Mouse (Mus musculus) myocyte (in vitro differentiated cells): Measurements from ENCODE around the gene F5. TPM values are rescaled to one million over a fixed set of nuclear protein-coding genes. Genes with fewer than 3 reads are reported as not detected.

Experiments used
- H3K27me3 ChIP-seq: one replicate; pipeline ENCODE4 v1.6.1; 2011; ENCODE audit not compliant: control insufficient read depth, insufficient read depth, insufficient read length
- H3K36me3 ChIP-seq: one replicate; pipeline ENCODE4 v1.6.1; 2011; ENCODE audit not compliant: control insufficient read depth, insufficient read depth
- H3K4me2 ChIP-seq: one replicate; pipeline ENCODE4 v1.6.1; 2011; ENCODE audit warnings: low read depth, control low read depth
- H3K4me3 ChIP-seq: one replicate; pipeline ENCODE4 v1.5.1; 2011; ENCODE audit warnings: mild to moderate bottlenecking, control low read depth, moderate library complexity
- H3K79me2 ChIP-seq: one replicate; pipeline ENCODE4 v1.6.1; 2011; ENCODE audit not compliant: control insufficient read depth, insufficient read depth
- H3ac ChIP-seq: one replicate; pipeline ENCODE4 v1.6.1; 2011; ENCODE audit not compliant: control insufficient read depth, insufficient read length
- CEBPB ChIP-seq: IDR thresholded peaks from 2 replicates; pipeline ENCODE4 v1.6.1; 2011; ENCODE audit warnings: mild to moderate bottlenecking, moderate library complexity; ENCODE audit not compliant: poor library complexity, insufficient read depth, severe bottlenecking
- E2F4 ChIP-seq: IDR thresholded peaks from one replicate; pipeline ENCODE4 v1.6.1; 2011; ENCODE audit warnings: mild to moderate bottlenecking, control low read depth, moderate library complexity; ENCODE audit not compliant: insufficient read depth
- MAX ChIP-seq: IDR thresholded peaks from one replicate; pipeline ENCODE4 v1.6.1; 2011; ENCODE audit warnings: low read depth, mild to moderate bottlenecking, control low read depth
- MYOD1 ChIP-seq, 3 experiments: IDR thresholded peaks; one replicate each; pipeline ENCODE4 v1.6.1; 2011; ENCODE audit warnings: control low read depth in 2 of 3, low read depth in 2 of 3, mild to moderate bottlenecking in 2 of 3, moderate library complexity in 1 of 3; ENCODE audit not compliant: insufficient read length in 2 of 3, control insufficient read depth in 1 of 3
- MYOG ChIP-seq, 3 experiments: IDR thresholded peaks; one replicate each; pipeline ENCODE4 v1.6.1; 2011; ENCODE audit warnings: control low read depth in 2 of 3, low read depth in 2 of 3, mild to moderate bottlenecking in 2 of 3; ENCODE audit not compliant: insufficient read length in 2 of 3, control insufficient read depth in 1 of 3, insufficient read depth in 1 of 3
- POLR2A ChIP-seq: IDR thresholded peaks from one replicate; pipeline ENCODE4 v1.6.1; 2011; ENCODE audit warnings: low read depth, mild to moderate bottlenecking, control low read depth, moderate library complexity; ENCODE audit not compliant: insufficient read length
- POLR2AphosphoS2 ChIP-seq: IDR thresholded peaks from one replicate; pipeline ENCODE4 v1.6.1; 2011; ENCODE audit warnings: low read depth, control low read depth; ENCODE audit not compliant: insufficient read length
- REST ChIP-seq: IDR thresholded peaks from one replicate; pipeline ENCODE4 v1.6.1; 2011; ENCODE audit warnings: mild to moderate bottlenecking, control low read depth, moderate library complexity; ENCODE audit not compliant: insufficient read depth, insufficient read length
- SRF ChIP-seq: IDR thresholded peaks from one replicate; pipeline ENCODE4 v1.6.1; 2011; ENCODE audit warnings: low read depth; ENCODE audit not compliant: control insufficient read depth, insufficient read length
- TCF12 ChIP-seq: IDR thresholded peaks from one replicate; pipeline ENCODE4 v1.6.1; 2011; ENCODE audit warnings: mild to moderate bottlenecking, control low read depth; ENCODE audit not compliant: poor library complexity, insufficient read depth, severe bottlenecking
- TCF3 ChIP-seq: IDR thresholded peaks from one replicate; pipeline ENCODE4 v1.6.1; 2011; ENCODE audit warnings: low read depth, control low read depth; ENCODE audit not compliant: insufficient read length
- USF1 ChIP-seq: IDR thresholded peaks from one replicate; pipeline ENCODE4 v1.6.1; 2011; ENCODE audit warnings: low read depth, mild to moderate bottlenecking, control low read depth, moderate library complexity
- polyA plus RNA-seq: library from polyadenylated mRNA; unstranded; fragments of >200 nt; fragmentation: generic; extraction: Trizol; gene quantifications from one replicate; pipeline ENCODE4 v1.2.1, GENCODE M21; 2012; ENCODE audit warnings: missing spikeins

The F5 gene
- polyA plus RNA-seq, 1 experiment, result 0.02 TPM

DNA sequence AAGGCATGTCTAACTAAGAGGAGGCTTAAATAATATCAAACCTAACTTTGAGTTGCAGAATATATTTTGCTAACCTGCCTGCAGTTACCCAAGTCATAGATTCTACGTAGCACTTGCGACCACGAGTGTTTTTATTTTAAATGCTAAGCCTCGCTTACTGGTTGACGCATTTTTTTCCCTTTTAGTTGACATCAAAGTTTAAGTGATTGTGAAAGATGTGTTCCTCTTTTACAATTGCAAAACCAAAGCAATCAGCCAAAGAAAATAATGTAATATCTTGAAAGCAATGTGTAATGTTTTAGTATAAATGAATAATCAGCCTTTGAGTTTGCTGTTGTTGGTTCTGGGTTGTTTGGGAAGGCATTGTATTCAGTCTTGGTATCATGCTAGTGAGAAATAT, 1.2 kb downstream of the F5 start:
- no peaks in the 10 kb centered on the region for H3K36me3 ChIP-seq
- H3K27me3 ChIP-seq, result peaks cover under 1% of the 10 kb centered on the region
- H3K4me2 ChIP-seq, result no peak overlapping the region
- TF ChIP-seq POLR2A (no peak), REST (no peak)
- no peaks in the 10 kb centered on the region for H3K79me2 ChIP-seq
- no peak overlapping the region for H3K4me3 ChIP-seq
- no peak overlapping the region for H3ac ChIP-seq

- Histone ChIP-seq H3K4me2 (no peak overlapping the region), H3K4me3 (no peak overlapping the region), H3K36me3 (no peaks in the 10 kb centered on the region), H3K27me3 (peaks cover 5% of the 10 kb centered on the region), H3K79me2 (no peaks in the 10 kb centered on the region), H3ac (no peak overlapping the region)
- TF ChIP-seq MYOD1 (IDR thresholded peaks at IDR 0.05; ENCODE audit: control insufficient read depth in 1 of 3, insufficient read length in 2 of 3, low read depth in 2 of 3), result no peak
Measured at GRCm38 (mm10) chr1:164154983-164155382, 3.3 kb downstream of the F5 start.

DNA sequence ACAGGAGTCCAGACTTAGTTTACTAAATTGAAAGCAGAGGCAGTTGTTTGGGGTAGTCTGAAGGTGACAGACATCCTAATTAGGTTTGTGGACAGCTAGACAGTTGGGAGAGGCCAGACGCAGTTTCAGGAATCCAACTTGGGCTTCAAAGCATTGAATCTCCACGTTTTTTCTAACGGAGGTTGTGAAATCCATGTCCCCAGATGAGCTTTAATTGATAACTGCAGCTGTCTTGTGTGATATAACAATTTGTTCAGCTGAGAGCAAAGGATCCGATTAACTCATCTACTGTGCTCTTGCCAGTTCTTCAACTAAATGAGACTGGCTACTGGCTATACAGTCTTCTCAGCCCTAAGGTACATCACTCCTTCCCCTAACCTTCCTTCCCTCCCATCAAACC, 6.9 kb downstream of the F5 start:
- H3K79me2 ChIP-seq, result no peaks in the 10 kb centered on the region

GRCm38 (mm10) chr1:164159781-164160180, 8.1 kb downstream of the F5 start:
- Histone ChIP-seq H3K79me2 (no peaks in the 10 kb centered on the region), H3ac (no peak overlapping the region), H3K4me3 (no peak overlapping the region), H3K4me2 (no peak overlapping the region), H3K36me3 (no peaks in the 10 kb centered on the region), H3K27me3 (peaks cover 15% of the 10 kb centered on the region)
- TF ChIP-seq MYOD1 (IDR thresholded peaks at IDR 0.05; ENCODE audit: control insufficient read depth in 1 of 3, insufficient read length in 2 of 3, low read depth in 2 of 3) (no peak), POLR2AphosphoS2 (no peak), SRF (no peak), TCF3 (no peak), CEBPB (no peak), POLR2A (no peak), MYOG (IDR thresholded peaks at IDR 0.05; ENCODE audit: control insufficient read depth in 1 of 3, insufficient read depth in 1 of 3, insufficient read length in 2 of 3, low read depth in 2 of 3) (no peak), TCF12 (no peak), REST (no peak), USF1 (no peak)

More for the DNA sequence above, 6.9 kb downstream of the F5 start:
- H3ac ChIP-seq, result no peak overlapping the region
- no peak overlapping the region for H3K4me2 ChIP-seq
- no peak overlapping the region for H3K4me3 ChIP-seq
- TF ChIP-seq TCF3 (no peak), E2F4 (no peak), MYOG (IDR thresholded peaks at IDR 0.05; ENCODE audit: control insufficient read depth in 1 of 3, insufficient read depth in 1 of 3, insufficient read length in 2 of 3, low read depth in 2 of 3) (no peak), TCF12 (no peak), USF1 (no peak), REST (no peak)
- peaks cover 15% of the 10 kb centered on the region for H3K27me3 ChIP-seq
- no peaks in the 10 kb centered on the region for H3K36me3 ChIP-seq

DNA sequence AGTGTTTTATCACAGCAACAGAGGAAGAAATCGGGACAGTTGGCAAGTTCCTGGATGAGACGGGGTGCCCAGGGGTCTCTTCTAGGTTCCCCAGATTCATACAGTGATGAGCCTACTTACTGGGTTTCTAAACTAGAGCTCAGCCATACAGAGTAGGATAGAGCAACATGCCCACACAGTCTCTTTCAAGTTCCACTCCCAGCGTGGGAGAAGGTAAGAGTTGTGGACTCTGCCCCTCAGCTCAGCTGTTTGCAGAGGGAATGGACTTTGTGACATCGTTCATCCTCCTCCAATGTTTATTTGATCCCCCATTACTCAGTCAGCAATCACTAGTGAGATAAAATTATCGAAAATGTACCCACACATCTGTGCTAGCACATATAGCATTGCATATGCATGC, 11.1 kb downstream of the F5 start:
- Histone ChIP-seq H3K79me2 (no peaks in the 10 kb centered on the region), H3ac (no peak overlapping the region), H3K36me3 (no peaks in the 10 kb centered on the region), H3K4me3 (no peak overlapping the region), H3K4me2 (no peak overlapping the region), H3K27me3 (peaks cover 15% of the 10 kb centered on the region)
- no peak for TF ChIP-seq POLR2A
- TF ChIP-seq CEBPB, result no peak
- no peak for TF ChIP-seq TCF12
- TF ChIP-seq MYOD1 (IDR thresholded peaks at IDR 0.05; ENCODE audit: control insufficient read depth in 1 of 3, insufficient read length in 2 of 3, low read depth in 2 of 3), result no peak
- no peak for TF ChIP-seq E2F4
- no peak for TF ChIP-seq MYOG (IDR thresholded peaks at IDR 0.05; ENCODE audit: control insufficient read depth in 1 of 3, insufficient read depth in 1 of 3, insufficient read length in 2 of 3, low read depth in 2 of 3)
- no peak for TF ChIP-seq REST
- no peak for TF ChIP-seq MAX
- TF ChIP-seq USF1, result no peak
- no peak for TF ChIP-seq TCF3
- TF ChIP-seq POLR2AphosphoS2, result no peak
- TF ChIP-seq SRF, result no peak

DNA sequence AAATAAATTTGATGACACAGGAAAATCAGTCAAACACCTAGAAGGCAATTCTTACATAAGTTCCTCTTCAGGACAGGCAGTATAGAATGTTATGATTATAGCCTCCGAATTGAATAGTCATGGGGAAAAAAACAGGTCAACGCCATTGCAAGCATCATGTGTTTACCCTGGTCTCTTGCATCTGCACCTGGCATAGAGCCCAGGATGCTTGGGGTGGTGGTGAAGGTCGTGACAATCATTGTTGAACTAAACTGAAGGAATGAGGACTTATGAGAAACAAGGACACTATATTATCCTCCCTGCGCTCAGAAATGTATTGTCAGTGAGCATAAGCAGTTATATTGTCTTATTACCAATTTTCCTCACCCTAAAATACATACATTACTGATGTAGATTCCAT, 17.2 kb downstream of the F5 start:
- no peaks in the 10 kb centered on the region for H3K79me2 ChIP-seq
- H3K36me3 ChIP-seq, result no peaks in the 10 kb centered on the region
- TF ChIP-seq REST (no peak), USF1 (no peak), TCF3 (no peak), POLR2AphosphoS2 (no peak), POLR2A (no peak), MYOG (IDR thresholded peaks at IDR 0.05; ENCODE audit: control insufficient read depth in 1 of 3, insufficient read depth in 1 of 3, insufficient read length in 2 of 3, low read depth in 2 of 3) (no peak), TCF12 (no peak), CEBPB (no peak), MAX (no peak), SRF (no peak), E2F4 (no peak), MYOD1 (IDR thresholded peaks at IDR 0.05; ENCODE audit: control insufficient read depth in 1 of 3, insufficient read length in 2 of 3, low read depth in 2 of 3) (no peak)
- no peak overlapping the region for H3K4me3 ChIP-seq
- H3K27me3 ChIP-seq, result peaks cover 4% of the 10 kb centered on the region
- no peak overlapping the region for H3K4me2 ChIP-seq
- no peak overlapping the region for H3ac ChIP-seq
